Mouse (Mus musculus): ENCODE measurements around the gene Lcn2.

GRCm38 (mm10) chr2:32395484-32395945 lies 7.5 kb upstream of the Lcn2 start, which contains the start of gene Ptges2:
- TF ChIP-seq CTCF (IDR thresholded peaks at IDR 0.05; ENCODE audit: extremely low read depth, insufficient read depth, low read length), result no peak
- TF ChIP-seq POLR2A (IDR thresholded peaks at IDR 0.05; ENCODE audit: extremely low read depth, insufficient read depth, low read length), result peak; percentile 61; the same call in 1 of the 2 replicates
